Mouse (Mus musculus) cerebellum, adult 9-10 months (tissue): ENCODE data around the gene Minpp1.

ENCODE experiments used
- DNase-seq: peaks from one replicate; pipeline ENCODE4 v3.0.0; 2022

The Minpp1 gene

GRCm38 (mm10) chr19:32528723-32529122 is 43.2 kb downstream of the Minpp1 start:
- DNase-seq = no peak

GRCm38 (mm10) chr19:32529252-32529942 is 43.8 kb downstream of the Minpp1 start:
- no peak for DNase-seq

- DNase-seq = no peak
Observed at GRCm38 (mm10) chr19:32530296-32530695, 44.7 kb downstream of the Minpp1 start.

- DNase-seq = no peak
Observed at GRCm38 (mm10) chr19:32532331-32532730, 46.8 kb downstream of the Minpp1 start.

- DNase-seq = no peak
Observed at GRCm38 (mm10) chr19:32532737-32533505, 47.4 kb downstream of the Minpp1 start.

- DNase-seq = no peak
Observed at GRCm38 (mm10) chr19:32534887-32535286, 49.3 kb downstream of the Minpp1 start.

GRCm38 (mm10) chr19:32542784-32543490 is 57.4 kb downstream of the Minpp1 start:
- no peak for DNase-seq

GRCm38 (mm10) chr19:32547396-32547795 is 61.8 kb downstream of the Minpp1 start:
- no peak for DNase-seq

- DNase-seq = no peak
Observed at GRCm38 (mm10) chr19:32548202-32548601, 62.6 kb downstream of the Minpp1 start.

GRCm38 (mm10) chr19:32550446-32550845 is 64.9 kb downstream of the Minpp1 start:
- no peak for DNase-seq

GRCm38 (mm10) chr19:32551442-32551841 is 65.9 kb downstream of the Minpp1 start:
- no peak for DNase-seq

- DNase-seq = no peak
Observed at GRCm38 (mm10) chr19:32552106-32552505, 66.5 kb downstream of the Minpp1 start.

GRCm38 (mm10) chr19:32553310-32553709 is 67.7 kb downstream of the Minpp1 start:
- no peak for DNase-seq

GRCm38 (mm10) chr19:32555257-32555656 is 69.7 kb downstream of the Minpp1 start:
- peak; percentile 4 for DNase-seq
